Comparison of ENCODE assay signal across 8 mouse cellular contexts in genomic region chr8:45454426-45454825, GRCm38 (mm10). TPM values are rescaled to one million over a fixed set of nuclear protein-coding genes. Genes with fewer than 3 reads are reported as not detected.
A peak's percentile ranks its signal among the peaks of the same experiment; 100 is the strongest.
DNase-seq lines count a peak whose midpoint lies in the region; ATAC-seq and TF ChIP-seq lines count a peak whose summit lies in the region.

No protein-coding gene starts in this region.

- 63% methylated on average over 6 of the region's 6 CpGs for WGBS in intestine, embryonic 16.5 days
- WGBS in midbrain, embryonic 13.5 days, result 65% methylated on average over 6 of the region's 6 CpGs

- H3K36me3 ChIP-seq in intestine, embryonic 16.5 days (ENCODE audit: control insufficient read depth, insufficient read depth, low read length), result no peaks in the 10 kb centered on the region
- H3K36me3 ChIP-seq in midbrain, embryonic 13.5 days, result no peaks in the 10 kb centered on the region

- no peak overlapping the region for H3K9ac ChIP-seq in intestine, embryonic 16.5 days (ENCODE audit: low read depth, low read length)
- no peak overlapping the region for H3K9ac ChIP-seq in midbrain, embryonic 13.5 days (replicated peaks)

- no peaks in the 10 kb centered on the region for H3K9me3 ChIP-seq in intestine, embryonic 16.5 days (ENCODE audit: control insufficient read depth, low read length)
- no peaks in the 10 kb centered on the region for H3K9me3 ChIP-seq in midbrain, embryonic 13.5 days

- peak overlapping the region; percentile 72 for H3K27ac ChIP-seq in gastrocnemius, adult 2 months
- H3K27ac ChIP-seq in intestine, embryonic 16.5 days (ENCODE audit: low read length), result no peak overlapping the region
- no peak overlapping the region for H3K27ac ChIP-seq in midbrain, embryonic 13.5 days

- H3K4me1 ChIP-seq in intestine, embryonic 16.5 days (ENCODE audit: control insufficient read depth, insufficient read depth, low read length), result no peaks in the 10 kb centered on the region
- H3K4me1 ChIP-seq in midbrain, embryonic 13.5 days (replicated peaks), result peaks cover 7% of the 10 kb centered on the region; the same call in 1 of the 2 replicates

- peak; percentile 17 for DNase-seq in thymus, postnatal 0 days (ENCODE audit: low spot score)
- DNase-seq in thymus, adult 18-20 months, result no peak
- DNase-seq in cerebellum, postnatal 14 days, result peak; percentile 57 to 76
- DNase-seq in gastrocnemius, adult 2 months, result peak; percentile 45
- DNase-seq in left cerebral cortex, adult 9 months (ENCODE audit: low spot score in 2 of 2), result peak; percentile 55 to 74
- DNase-seq in telencephalon, adult 2 months (ENCODE audit: low read depth, low spot score), result peak; percentile 61

- H3K4me2 ChIP-seq in intestine, embryonic 16.5 days (ENCODE audit: low read depth, low read length), result no peak overlapping the region
- H3K4me2 ChIP-seq in midbrain, embryonic 13.5 days (replicated peaks), result 0 out of 2 replicates have a peak overlapping the region, but pooled peaks have one; percentile 6

- H3K27me3 ChIP-seq in intestine, embryonic 16.5 days (replicated peaks; ENCODE audit: control insufficient read depth, insufficient read depth, low read length), result no peaks in the 10 kb centered on the region
- H3K27me3 ChIP-seq in midbrain, embryonic 13.5 days, result no peaks in the 10 kb centered on the region

- ATAC-seq in intestine, embryonic 16.5 days, result peak; percentile 71
- ATAC-seq in midbrain, embryonic 13.5 days, result peak; percentile 91

- TF ChIP-seq CTCF in gastrocnemius, adult 2 months (IDR thresholded peaks at IDR 0.05), result peak; percentile 84

- intact Hi-C loops in gastrocnemius, adult 2 months (cut with DNase I), result loop anchor here (1.0 to 5.0 kb wide), 2 partner anchors 325 to 478 kb away; partner anchors contain the start of gene Ccdc110

- H3K4me3 ChIP-seq in gastrocnemius, adult 2 months, result no peak overlapping the region
- H3K4me3 ChIP-seq in intestine, embryonic 16.5 days (ENCODE audit: low read length), result no peak overlapping the region
- H3K4me3 ChIP-seq in midbrain, embryonic 13.5 days (replicated peaks), result no peak overlapping the region

RNA-seq across cellular contexts. Expression of gene Tlr3, which starts 43.5 kb away (rescaled TPM):
- 1.5 and 1.8 TPM in 2 replicates for polyA plus RNA-seq in thymus, postnatal 0 days (2015; fragmentation: Nextera tagmentation; extraction: Ambion mirVana)
- total RNA-seq in gastrocnemius, adult 2 months (2021), result 1 to 10 TPM in 1 of 2 experiments, under 1 TPM in 1; 0.99 to 1.8 TPM
- polyA plus RNA-seq in intestine, embryonic 16.5 days (2015; fragmentation: Nextera tagmentation; extraction: Ambion mirVana), result 1.0 and 1.4 TPM in 2 replicates
- 0.46 and 1.0 TPM in 2 replicates for polyA plus RNA-seq in midbrain, embryonic 13.5 days (2015; fragmentation: Nextera tagmentation; extraction: Ambion mirVana)

RNA-seq across cellular contexts. Expression of gene Sorbs2, which starts 53.2 kb away (rescaled TPM):
- polyA plus RNA-seq in thymus, postnatal 0 days (2015; fragmentation: Nextera tagmentation; extraction: Ambion mirVana), result 1.4 and 2.1 TPM in 2 replicates
- 10 to 100 TPM; 32.8 to 80.8 TPM for total RNA-seq in gastrocnemius, adult 2 months (2021)
- 19.1 and 19.4 TPM in 2 replicates for polyA plus RNA-seq in intestine, embryonic 16.5 days (2015; fragmentation: Nextera tagmentation; extraction: Ambion mirVana)
- 77.9 and 79.9 TPM in 2 replicates for polyA plus RNA-seq in midbrain, embryonic 13.5 days (2015; fragmentation: Nextera tagmentation; extraction: Ambion mirVana)

Comparison
In these comparisons a context has a peak if more than half of its experiments do, and no peak if none do; other contexts are left out.
1. DNase-seq: peak in thymus, postnatal 0 days (single experiment), cerebellum, postnatal 14 days (2 of 2), gastrocnemius, adult 2 months (single experiment), left cerebral cortex, adult 9 months (2 of 2) and telencephalon, adult 2 months (single experiment); none in thymus, adult 18-20 months (0 of 2).